Mouse (Mus musculus) hindbrain, embryonic 15.5 days (tissue): ENCODE results near the gene Gm45711. TPM values are rescaled to one million over a fixed set of nuclear protein-coding genes. Genes with fewer than 3 reads are reported as not detected.
"Not testable (repeated sequence)": the region's sequence is repeated elsewhere in the genome, so short reads cannot be mapped to it uniquely, and the experiment has no call there.

Experiments used
- ATAC-seq: fragments of 200-750 bp; cut with Nextera tagmentation; 2 replicates; pipeline ENCODE4 v1.8.0; 2017; ENCODE audit warnings: low read depth, moderate number of reproducible peaks, moderate TSS enrichment; ENCODE audit not compliant: low FRiP score
- H3K27ac ChIP-seq: fragments of 300-500 bp; sonication (generic); replicated peaks from 2 replicates; pipeline ENCODE4 v1.5.1; 2015; ENCODE audit warnings: mild to moderate bottlenecking, inconsistent platforms
- H3K27me3 ChIP-seq: fragments of 300-500 bp; sonication (generic); 2 replicates; pipeline ENCODE4 v1.6.1; 2015; ENCODE audit warnings: control low read depth, inconsistent platforms
- H3K36me3 ChIP-seq: fragments of 300-500 bp; sonication (generic); 2 replicates; pipeline ENCODE4 v1.6.1; 2015; ENCODE audit warnings: control low read depth, inconsistent platforms
- H3K4me1 ChIP-seq: fragments of 300-500 bp; sonication (generic); replicated peaks from 2 replicates; pipeline ENCODE4 v1.6.1; 2015; ENCODE audit warnings: control low read depth, inconsistent platforms
- H3K4me2 ChIP-seq: fragments of 300-500 bp; sonication (generic); 2 replicates; pipeline ENCODE4 v1.6.1; 2015; ENCODE audit warnings: moderate library complexity, mild to moderate bottlenecking, inconsistent platforms
- H3K4me3 ChIP-seq: fragments of 300-500 bp; sonication (generic); 2 replicates; pipeline ENCODE4 v1.5.1; 2015; ENCODE audit warnings: mild to moderate bottlenecking, inconsistent platforms
- H3K9ac ChIP-seq: fragments of 300-500 bp; sonication (generic); 2 replicates; pipeline ENCODE4 v1.6.1; 2015; ENCODE audit warnings: inconsistent platforms
- H3K9me3 ChIP-seq: fragments of 300-500 bp; sonication (generic); 2 replicates; pipeline ENCODE4 v1.6.1; 2016; ENCODE audit warnings: control low read depth, inconsistent platforms
- WGBS: fragments of 180-500 bp; shearing (Covaris S2); methylation state at CpG from one replicate; pipeline ENCODE4 v1.1.7; 2015; 5-methylcytosine and 5-hydroxymethylcytosine counted together
- polyA plus RNA-seq: library from polyadenylated mRNA; unstranded; fragments of >200 nt; fragmentation: Nextera tagmentation; extraction: Ambion mirVana; gene quantifications from 2 replicates; pipeline ENCODE4 v1.2.1, GENCODE M21; 2015

Gm45711 gene
- polyA plus RNA-seq, 1 experiment from 2014 or later: not detected

DNA sequence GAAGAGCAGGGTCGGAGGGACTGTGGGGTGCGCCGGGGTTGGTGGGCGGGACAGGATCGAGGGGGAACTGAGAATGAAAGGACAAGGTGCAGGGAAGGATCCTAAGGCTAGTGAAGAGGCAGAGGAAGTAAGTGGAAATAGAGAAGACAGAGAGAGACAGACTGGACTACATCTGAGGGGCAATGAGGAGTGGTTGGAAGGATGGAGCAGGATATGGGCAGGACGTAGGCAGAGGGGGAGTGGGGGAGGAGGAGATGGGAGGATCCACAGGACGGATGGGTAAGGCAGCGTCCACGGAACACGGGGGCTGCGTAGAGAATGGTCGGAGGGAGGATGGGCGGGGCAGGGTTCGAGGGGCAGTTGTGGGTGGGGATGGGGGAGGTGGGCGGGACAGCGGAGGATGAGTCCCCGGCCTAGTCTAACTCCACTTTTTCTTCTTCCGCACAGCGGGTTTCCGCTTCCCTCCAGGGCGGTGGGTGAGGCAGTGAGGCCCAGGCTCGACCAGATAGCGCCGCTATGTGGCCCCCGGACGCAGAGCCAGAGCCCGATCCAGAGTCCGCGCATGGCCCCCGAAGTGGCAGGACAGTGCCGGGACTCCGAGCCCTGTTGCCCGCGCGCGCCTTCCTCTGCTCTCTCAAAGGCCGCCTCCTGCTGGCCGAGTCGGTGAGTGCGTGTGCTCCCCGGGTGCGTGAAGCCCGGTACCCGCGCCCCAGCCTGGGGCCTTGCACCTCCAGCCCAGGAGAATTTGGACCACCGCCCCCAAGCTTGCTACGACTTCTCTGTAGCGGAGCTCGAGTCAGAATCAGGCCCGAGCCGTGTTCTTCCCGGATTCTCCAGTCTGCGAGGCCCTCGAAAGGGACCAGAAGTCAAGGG lies 30.6 kb upstream of the Gm45711 start:
- under 1% methylated on average over 49 of the region's 54 CpGs for WGBS
- no peaks in the 10 kb centered on the region for H3K9me3 ChIP-seq
- H3K36me3 ChIP-seq: no peaks in the 10 kb centered on the region
- peak overlapping the region; percentile 49 for H3K27ac ChIP-seq
- peak; percentile 81 for ATAC-seq
- H3K4me1 ChIP-seq: peaks cover 18% of the 10 kb centered on the region
- peak overlapping the region; percentile 53 for H3K4me3 ChIP-seq
- peak overlapping the region; percentile 56 for H3K9ac ChIP-seq
- no peaks in the 10 kb centered on the region for H3K27me3 ChIP-seq
- H3K4me2 ChIP-seq: peak overlapping the region; percentile 73

DNA sequence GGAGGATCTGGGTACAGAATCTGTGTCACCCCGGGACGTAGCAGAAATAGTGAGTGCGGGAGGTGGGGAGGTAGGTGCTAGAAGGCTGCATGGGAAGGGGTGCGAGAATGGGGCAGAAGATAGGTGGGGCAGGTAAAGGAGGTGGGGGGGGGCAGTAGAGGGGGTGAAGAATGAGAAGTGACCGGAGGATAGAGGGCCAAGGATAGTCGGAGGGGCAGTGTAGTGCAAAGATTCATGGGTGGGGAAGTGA lies 30.0 kb upstream of the Gm45711 start:
- Histone ChIP-seq H3K27ac (0 out of 2 replicates have a peak overlapping the region, but pooled peaks have one; percentile 12), H3K9ac (peak overlapping the region; percentile 56), H3K27me3 (no peaks in the 10 kb centered on the region), H3K4me3 (peak overlapping the region; percentile 53), H3K36me3 (no peaks in the 10 kb centered on the region), H3K4me2 (peak overlapping the region; percentile 73), H3K9me3 (no peaks in the 10 kb centered on the region), H3K4me1 (peaks cover 18% of the 10 kb centered on the region)
- no peak; the same call in 1 of the 2 replicates for ATAC-seq
- WGBS: 0% methylated on average over 6 of the region's 6 CpGs

- WGBS: 18% methylated on average over 15 of the region's 18 CpGs
- ATAC-seq: no peak
- H3K27me3 ChIP-seq: no peaks in the 10 kb centered on the region
- H3K36me3 ChIP-seq: no peaks in the 10 kb centered on the region
- peak within 1 kb of the TSS; percentile 12; the same call in 1 of the 2 replicates for H3K27ac ChIP-seq
- H3K4me2 ChIP-seq: peak within 1 kb of the TSS; percentile 73
- H3K4me1 ChIP-seq: peaks cover 18% of the 10 kb centered on the region
- peak within 1 kb of the TSS; percentile 56 for H3K9ac ChIP-seq
- peak within 1 kb of the TSS; percentile 53 for H3K4me3 ChIP-seq
- no peaks in the 10 kb centered on the region for H3K9me3 ChIP-seq
These were observed 29.5 kb upstream of the Gm45711 start, which contains the start of gene Cmtm3 for GRCm38 (mm10) chr8:104339229-104339982. Cmtm3 (plus strand) TSS chr8:104339410.

- Histone ChIP-seq H3K4me1 (peaks cover 18% of the 10 kb centered on the region), H3K36me3 (no peaks in the 10 kb centered on the region), H3K4me2 (no peak overlapping the region), H3K9me3 (no peaks in the 10 kb centered on the region), H3K27me3 (no peaks in the 10 kb centered on the region), H3K4me3 (no peak overlapping the region), H3K27ac (no peak overlapping the region), H3K9ac (no peak overlapping the region)
- WGBS: 48% methylated on average over 3 of the region's 3 CpGs
- no peak for ATAC-seq
These were observed 28.0 kb upstream of the Gm45711 start for GRCm38 (mm10) chr8:104337890-104338289.

DNA sequence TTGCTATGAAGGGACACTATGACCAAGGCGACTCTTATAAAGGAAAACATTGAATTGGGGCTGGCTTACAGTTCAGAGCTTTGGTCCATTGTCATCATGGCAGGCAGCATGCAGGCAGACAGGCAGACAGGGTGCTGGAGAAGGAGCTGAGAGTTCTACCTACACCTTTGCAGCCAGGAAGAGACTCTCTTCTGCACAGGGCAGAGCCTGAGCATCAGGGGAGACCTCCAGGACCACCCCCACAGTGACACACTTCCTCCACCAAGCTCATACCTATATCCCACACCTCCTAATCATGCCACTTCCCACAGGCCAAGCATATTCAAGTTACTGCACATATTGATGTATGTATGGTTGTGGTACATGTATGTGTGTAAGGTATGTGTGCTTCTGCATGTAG lies 26.9 kb upstream of the Gm45711 start:
- Histone ChIP-seq H3K9ac (no peak overlapping the region), H3K4me3 (no peak overlapping the region), H3K9me3 (no peaks in the 10 kb centered on the region), H3K27me3 (no peaks in the 10 kb centered on the region), H3K36me3 (no peaks in the 10 kb centered on the region), H3K4me2 (no peak overlapping the region), H3K4me1 (peaks cover 18% of the 10 kb centered on the region), H3K27ac (no peak overlapping the region)
- WGBS: 91% methylated on average over 1 of the region's 1 CpGs
- no peak for ATAC-seq

GRCm38 (mm10) chr8:104334196-104334595 lies 24.3 kb upstream of the Gm45711 start:
- Histone ChIP-seq H3K4me3 (no peak overlapping the region), H3K4me1 (no peaks in the 10 kb centered on the region), H3K9ac (no peak overlapping the region), H3K27me3 (no peaks in the 10 kb centered on the region), H3K36me3 (no peaks in the 10 kb centered on the region), H3K27ac (no peak overlapping the region), H3K9me3 (no peaks in the 10 kb centered on the region), H3K4me2 (no peak overlapping the region)
- no peak for ATAC-seq
- WGBS: 78% methylated on average over 1 of the region's 1 CpGs

DNA sequence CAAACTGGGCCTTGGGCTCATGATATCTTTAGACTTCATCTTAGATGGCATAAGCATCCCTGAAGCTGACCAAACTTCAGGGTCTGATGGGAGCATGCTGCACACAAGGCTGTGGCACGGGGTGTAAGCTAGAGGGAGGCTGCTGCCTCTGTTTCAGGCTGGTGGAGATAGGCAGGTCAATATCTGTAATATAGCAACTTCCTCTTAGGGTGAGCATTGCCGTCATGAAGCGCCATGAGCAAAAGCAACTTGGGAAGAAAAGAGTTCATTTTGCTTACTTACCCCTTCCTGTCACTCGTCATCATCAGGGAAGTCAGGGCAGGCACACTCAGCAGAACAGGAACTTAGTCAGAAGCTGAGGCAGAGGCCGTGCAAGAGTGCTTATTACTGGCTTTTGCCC lies 23.9 kb upstream of the Gm45711 start:
- no peak overlapping the region for H3K4me2 ChIP-seq
- H3K4me3 ChIP-seq: no peak overlapping the region
- H3K27me3 ChIP-seq: no peaks in the 10 kb centered on the region
- no peaks in the 10 kb centered on the region for H3K9me3 ChIP-seq
- no peak for ATAC-seq
- H3K27ac ChIP-seq: no peak overlapping the region
- no peak overlapping the region for H3K9ac ChIP-seq
- H3K4me1 ChIP-seq: no peaks in the 10 kb centered on the region
- no peaks in the 10 kb centered on the region for H3K36me3 ChIP-seq
- WGBS: 76% methylated on average over 5 of the region's 5 CpGs

- Histone ChIP-seq H3K27ac (no peak overlapping the region), H3K27me3 (no peaks in the 10 kb centered on the region), H3K4me1 (no peaks in the 10 kb centered on the region), H3K4me2 (no peak overlapping the region), H3K4me3 (no peak overlapping the region), H3K9me3 (no peaks in the 10 kb centered on the region), H3K36me3 (no peaks in the 10 kb centered on the region), H3K9ac (no peak overlapping the region)
- 84% methylated on average over 5 of the region's 5 CpGs for WGBS
- ATAC-seq: no peak
These were observed 23.1 kb upstream of the Gm45711 start for GRCm38 (mm10) chr8:104332665-104333631.

DNA sequence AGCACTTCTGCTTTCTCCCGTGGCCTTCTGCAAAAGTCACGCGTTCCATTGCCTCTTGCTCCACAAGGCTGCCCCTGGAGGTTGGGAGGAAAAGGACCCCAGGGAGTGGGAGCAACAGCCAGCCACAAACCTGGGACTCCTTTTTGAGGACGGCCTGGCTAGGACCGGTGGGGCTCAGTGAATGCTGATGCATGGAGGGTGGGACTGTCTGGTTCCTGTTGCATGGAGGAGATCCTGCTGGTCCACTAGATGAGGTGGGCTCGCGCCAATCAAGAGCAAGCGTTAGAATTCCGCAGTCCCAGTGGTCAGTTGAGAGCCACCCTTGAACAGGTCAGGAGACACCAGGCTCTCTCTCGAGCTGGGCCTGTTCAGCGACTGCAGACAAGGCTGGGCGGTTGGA lies 12.0 kb upstream of the Gm45711 start, which contains the start of gene Cmtm2b:
Cmtm2b (plus strand) TSS at position 301 of the 400 bp plus-strand sequence.
- ATAC-seq, H3K9ac ChIP-seq, H3K4me3 ChIP-seq, H3K27ac ChIP-seq, H3K9me3 ChIP-seq, H3K36me3 ChIP-seq, H3K4me2 ChIP-seq, H3K4me1 ChIP-seq, H3K27me3 ChIP-seq: not testable (repeated sequence)
- 91% methylated on average over 12 of the region's 12 CpGs for WGBS

DNA sequence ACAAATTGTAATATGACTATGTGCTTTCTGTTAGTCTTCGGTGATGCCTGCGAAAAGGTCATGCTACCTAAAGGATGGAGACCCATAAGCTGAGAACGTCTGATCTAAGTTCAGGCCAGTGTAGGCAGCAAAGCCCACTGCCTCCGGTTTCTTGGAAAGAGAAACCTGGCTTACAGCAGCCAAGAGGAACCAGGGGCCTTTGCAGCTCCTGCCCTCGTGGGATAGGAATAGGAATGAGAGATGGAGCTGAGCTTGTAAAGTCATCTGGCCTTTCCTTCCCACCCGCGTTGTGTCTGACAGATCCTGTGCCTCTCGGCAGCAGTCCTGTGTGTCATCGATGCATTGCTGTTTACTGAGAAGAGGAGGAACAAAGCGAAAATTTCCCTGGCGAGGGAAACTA lies 11.4 kb upstream of the Gm45711 start, which contains the start of gene Gm11020:
Gm11020 (plus strand) TSS at position 301 of the 400 bp plus-strand sequence.
- not testable (repeated sequence) for H3K9me3 ChIP-seq, H3K27ac ChIP-seq, H3K4me1 ChIP-seq, H3K4me2 ChIP-seq, H3K27me3 ChIP-seq, H3K36me3 ChIP-seq, H3K4me3 ChIP-seq, H3K9ac ChIP-seq, ATAC-seq
- WGBS: 86% methylated on average over 9 of the region's 11 CpGs

DNA sequence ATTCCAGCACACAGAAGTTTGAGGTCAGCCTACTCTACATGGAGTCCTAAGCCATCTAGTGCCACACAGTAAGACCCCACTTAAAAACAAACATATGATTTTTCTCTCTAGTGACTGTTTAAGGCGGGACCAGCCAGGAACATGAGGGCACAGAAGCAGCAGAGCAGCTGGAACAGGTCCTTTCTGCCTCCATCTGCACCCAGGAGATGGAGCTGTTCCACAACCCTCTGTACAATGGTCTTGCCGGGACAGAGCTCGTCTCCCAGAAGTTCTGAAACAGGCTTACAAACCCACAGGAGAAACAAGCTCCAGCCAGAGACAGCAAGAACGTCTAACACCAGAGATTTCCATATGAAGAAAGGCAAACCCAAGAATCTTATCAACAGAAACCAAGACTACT lies 3.4 kb upstream of the Gm45711 start:
- 70% methylated on average over 4 of the region's 4 CpGs for WGBS
- Histone ChIP-seq H3K27ac (no peak overlapping the region), H3K9me3 (no peaks in the 10 kb centered on the region), H3K4me1 (no peaks in the 10 kb centered on the region), H3K4me3 (no peak overlapping the region), H3K36me3 (no peaks in the 10 kb centered on the region), H3K9ac (no peak overlapping the region), H3K4me2 (no peak overlapping the region), H3K27me3 (no peaks in the 10 kb centered on the region)
- ATAC-seq: no peak
